Mouse (Mus musculus): ENCODE measurements around the gene 3100002H09Rik.

3100002H09Rik gene

GRCm38 (mm10) chr4:124610703-124611102, at the start of gene 3100002H09Rik:
Gene 3100002H09Rik, minus strand, starts transcription at chr4:124610803.
- DNase-seq: no peak

GRCm38 (mm10) chr4:124659251-124660217, 48.9 kb upstream of the 3100002H09Rik start:
- no peak for DNase-seq

GRCm38 (mm10) chr4:124658412-124658851, 47.8 kb upstream of the 3100002H09Rik start:
- DNase-seq: no peak

- DNase-seq: no peak
Measured at GRCm38 (mm10) chr4:124657781-124658180, 47.2 kb upstream of the 3100002H09Rik start.

GRCm38 (mm10) chr4:124656854-124657650, 46.4 kb upstream of the 3100002H09Rik start:
- peak; percentile 77 to 79 for DNase-seq

GRCm38 (mm10) chr4:124656518-124656853, 45.9 kb upstream of the 3100002H09Rik start, which contains the start of gene Pou3f1:
Gene Pou3f1, plus strand, starts transcription at chr4:124656807.
- DNase-seq: no peak

- no peak for DNase-seq
Measured at GRCm38 (mm10) chr4:124652886-124653285, 42.3 kb upstream of the 3100002H09Rik start.

GRCm38 (mm10) chr4:124647909-124648308, 37.3 kb upstream of the 3100002H09Rik start:
- DNase-seq: no peak

- DNase-seq: peak; percentile 6 to 25
Measured at GRCm38 (mm10) chr4:124646591-124646990, 36.0 kb upstream of the 3100002H09Rik start.

- peak; percentile 8 to 14 for DNase-seq
Measured at GRCm38 (mm10) chr4:124644974-124645433, 34.4 kb upstream of the 3100002H09Rik start.

- no peak for DNase-seq
Measured at GRCm38 (mm10) chr4:124643859-124644258, 33.3 kb upstream of the 3100002H09Rik start.

GRCm38 (mm10) chr4:124639715-124640114, 29.1 kb upstream of the 3100002H09Rik start:
- DNase-seq: no peak

- DNase-seq: no peak
Measured at GRCm38 (mm10) chr4:124633281-124633680, 22.7 kb upstream of the 3100002H09Rik start.

GRCm38 (mm10) chr4:124632856-124633255, 22.3 kb upstream of the 3100002H09Rik start:
- no peak for DNase-seq

- DNase-seq: no peak
Measured at GRCm38 (mm10) chr4:124631456-124631855, 20.9 kb upstream of the 3100002H09Rik start.

- no peak for DNase-seq
Measured at GRCm38 (mm10) chr4:124626836-124627235, 16.2 kb upstream of the 3100002H09Rik start.

- no peak for DNase-seq
Measured at GRCm38 (mm10) chr4:124624111-124624581, 13.5 kb upstream of the 3100002H09Rik start.

- no peak for DNase-seq
Measured at GRCm38 (mm10) chr4:124622566-124622965, 12.0 kb upstream of the 3100002H09Rik start.

GRCm38 (mm10) chr4:124621406-124621805, 10.8 kb upstream of the 3100002H09Rik start:
- no peak for DNase-seq

- no peak for DNase-seq
Measured at GRCm38 (mm10) chr4:124618599-124618998, 8.0 kb upstream of the 3100002H09Rik start.

- no peak for DNase-seq
Measured at GRCm38 (mm10) chr4:124616636-124617035, 6.0 kb upstream of the 3100002H09Rik start.

- DNase-seq: no peak
Measured at GRCm38 (mm10) chr4:124615986-124616385, 5.4 kb upstream of the 3100002H09Rik start.

- DNase-seq: no peak
Measured at GRCm38 (mm10) chr4:124615406-124615960, 4.9 kb upstream of the 3100002H09Rik start.

Measured in lung, adult 18-20 months (tissue).